Mouse (Mus musculus): Measurements from ENCODE around the gene 4930451I11Rik.

Gene 4930451I11Rik

DNA sequence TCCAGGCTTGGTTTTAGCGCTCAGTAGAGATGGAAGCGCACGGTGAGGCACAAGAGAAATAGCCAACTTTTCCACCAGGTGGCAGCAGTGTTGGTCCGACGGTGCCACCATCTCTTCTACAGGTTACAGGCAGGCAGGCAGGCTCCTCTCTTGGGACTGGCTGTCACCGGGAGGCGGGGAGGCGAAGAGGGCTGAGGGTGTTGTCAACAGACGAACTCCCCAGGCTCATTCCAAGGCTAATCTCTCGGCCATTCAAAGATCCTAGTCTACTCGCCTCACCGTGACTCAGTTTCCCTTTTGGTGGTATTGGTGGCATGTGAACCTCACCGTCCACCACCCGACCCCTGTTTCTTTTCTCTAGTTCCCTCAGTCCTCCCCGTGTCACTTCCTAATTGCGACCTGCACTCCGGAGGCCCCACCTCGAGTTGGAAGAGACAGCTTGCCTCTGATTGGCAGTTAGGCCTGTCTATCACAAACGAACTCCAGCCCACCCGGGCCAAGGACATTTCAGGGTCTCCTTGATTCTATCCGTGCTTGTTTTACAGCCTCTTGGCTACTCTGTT, 678 bp upstream of the 4930451I11Rik start:
- peak; percentile 86 for DNase-seq

- no peak for DNase-seq
Measured at GRCm38 (mm10) chr7:126825952-126826351, 5.5 kb downstream of the 4930451I11Rik start.

- no peak for DNase-seq
Measured at GRCm38 (mm10) chr7:126825403-126825802, 6.0 kb downstream of the 4930451I11Rik start.

DNA sequence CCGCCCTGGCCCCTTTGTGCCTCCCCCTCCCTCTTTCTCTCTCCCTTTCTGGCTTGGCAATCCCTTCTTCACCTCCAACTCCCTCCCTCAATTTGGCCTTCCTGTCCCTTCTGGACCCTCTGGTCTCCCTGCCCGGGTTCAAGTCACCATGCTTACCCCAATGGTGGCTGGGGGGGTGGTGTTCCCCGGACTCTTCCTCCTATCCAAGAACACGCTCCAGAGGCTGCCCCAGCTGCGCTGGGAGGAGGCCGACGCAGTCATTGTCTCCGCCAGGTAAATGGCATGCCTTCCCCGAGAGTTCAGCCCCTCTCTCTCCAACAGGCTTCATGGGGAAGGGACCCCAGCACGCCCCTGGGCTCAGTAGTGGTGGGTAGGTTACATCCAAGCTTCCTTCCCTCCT, 7.5 kb downstream of the 4930451I11Rik start:
- DNase-seq: no peak

GRCm38 (mm10) chr7:126823202-126823711, 8.2 kb downstream of the 4930451I11Rik start:
- no peak for DNase-seq

GRCm38 (mm10) chr7:126822741-126823140, 8.7 kb downstream of the 4930451I11Rik start:
- no peak for DNase-seq

GRCm38 (mm10) chr7:126821835-126822511, 9.5 kb downstream of the 4930451I11Rik start:
- DNase-seq: peak; percentile 89

GRCm38 (mm10) chr7:126818818-126819217, 12.6 kb downstream of the 4930451I11Rik start:
- DNase-seq: no peak

GRCm38 (mm10) chr7:126817595-126817994, 13.8 kb downstream of the 4930451I11Rik start:
- no peak for DNase-seq

DNA sequence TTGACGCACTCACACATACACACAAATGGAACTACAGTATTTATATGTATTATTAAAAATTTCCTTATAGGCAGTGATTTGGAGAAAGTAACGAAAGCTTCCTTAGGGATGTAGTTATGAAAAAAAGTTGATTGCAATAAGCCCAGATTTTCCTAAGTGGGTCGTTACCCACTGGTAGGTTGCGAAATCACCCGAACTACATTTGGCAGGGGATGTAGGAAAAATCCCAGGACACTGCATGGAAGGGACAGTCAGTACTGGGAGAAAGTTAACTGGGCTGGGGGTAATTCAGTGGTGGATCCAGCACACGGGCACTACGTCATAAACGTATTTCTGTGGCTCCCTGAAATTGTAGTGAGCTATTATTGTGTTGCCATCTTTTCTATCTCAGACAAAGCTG, 14.9 kb downstream of the 4930451I11Rik start:
- no peak for DNase-seq

DNA sequence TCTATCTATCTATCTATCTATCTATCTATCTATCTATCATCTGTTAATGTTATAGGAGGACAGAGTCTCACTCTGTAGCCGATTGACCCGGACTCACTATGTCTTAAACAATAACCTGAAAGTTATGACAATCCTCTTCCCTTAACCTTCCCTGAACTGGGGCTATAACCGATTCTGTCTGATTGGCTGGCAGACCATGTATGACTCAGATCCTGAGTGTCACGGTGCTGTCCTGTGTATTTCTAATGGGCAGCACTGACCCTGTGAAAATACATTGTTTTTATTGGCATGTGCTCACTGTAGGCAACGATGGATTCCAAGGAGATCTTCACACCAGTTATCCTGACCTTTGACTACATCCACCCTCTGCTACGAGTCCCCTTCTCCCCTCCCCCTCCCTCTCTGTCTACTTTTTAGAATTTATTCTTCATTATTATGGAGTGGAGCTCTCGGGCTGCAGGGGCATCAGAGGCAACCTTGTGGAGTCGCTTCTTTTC, 15.7 kb downstream of the 4930451I11Rik start:
- DNase-seq: no peak

DNA sequence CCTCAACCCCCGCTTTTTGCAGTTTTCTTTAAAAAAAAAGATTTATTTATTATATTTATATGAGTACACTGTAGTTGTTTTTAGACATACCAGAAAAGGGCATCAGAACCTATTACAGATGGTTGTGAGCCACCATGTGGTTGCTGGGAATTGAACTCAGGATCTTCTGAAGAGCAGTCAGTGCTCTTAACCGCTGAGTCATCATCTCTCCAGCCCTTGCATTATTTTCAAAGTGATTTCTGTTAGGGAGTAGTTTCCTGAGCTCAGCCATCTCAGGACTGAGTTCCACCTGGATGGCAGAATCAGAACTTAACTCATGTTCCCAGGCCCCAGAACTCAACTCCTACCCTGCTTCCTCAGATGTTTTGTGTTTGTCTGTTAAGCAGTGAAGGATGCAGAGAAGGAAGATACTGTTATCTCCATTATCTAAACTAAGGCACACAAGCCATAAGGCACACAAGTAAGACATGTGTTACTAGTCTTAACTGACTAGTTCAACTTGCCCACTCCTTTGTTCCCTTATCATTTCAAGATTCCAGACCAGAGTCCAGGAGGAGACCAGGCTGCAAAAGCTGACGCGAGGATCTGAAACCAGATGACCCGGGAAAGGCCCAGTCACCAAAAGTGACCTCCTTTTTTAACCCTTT, 21.6 kb downstream of the 4930451I11Rik start:
- no peak for DNase-seq

GRCm38 (mm10) chr7:126808703-126809455, 22.6 kb downstream of the 4930451I11Rik start:
- peak; percentile 83 for DNase-seq

GRCm38 (mm10) chr7:126807405-126807804, 24.0 kb downstream of the 4930451I11Rik start:
- no peak for DNase-seq

DNA sequence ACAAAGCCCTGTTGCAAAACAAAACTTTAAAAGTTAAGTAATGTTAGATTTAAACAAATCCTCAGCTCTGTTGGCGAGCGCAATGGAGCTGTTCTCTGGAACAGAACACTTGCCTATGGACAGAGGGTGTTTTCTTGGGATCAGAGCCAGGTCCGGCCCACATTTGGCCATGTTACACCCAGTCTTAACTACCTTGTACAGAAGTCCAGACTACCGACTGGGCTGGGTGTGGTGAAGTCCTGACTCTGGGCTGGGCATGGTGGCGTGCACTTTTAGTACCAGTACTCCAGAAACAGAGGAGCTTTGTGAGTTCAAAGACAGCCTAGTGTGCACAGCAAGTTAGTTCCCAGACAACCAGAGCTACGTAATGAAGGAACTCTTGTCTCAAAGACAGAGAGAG, 24.5 kb downstream of the 4930451I11Rik start:
- DNase-seq: peak; percentile 51

- no peak for DNase-seq
Measured at GRCm38 (mm10) chr7:126803751-126804150, 27.7 kb downstream of the 4930451I11Rik start.

DNA sequence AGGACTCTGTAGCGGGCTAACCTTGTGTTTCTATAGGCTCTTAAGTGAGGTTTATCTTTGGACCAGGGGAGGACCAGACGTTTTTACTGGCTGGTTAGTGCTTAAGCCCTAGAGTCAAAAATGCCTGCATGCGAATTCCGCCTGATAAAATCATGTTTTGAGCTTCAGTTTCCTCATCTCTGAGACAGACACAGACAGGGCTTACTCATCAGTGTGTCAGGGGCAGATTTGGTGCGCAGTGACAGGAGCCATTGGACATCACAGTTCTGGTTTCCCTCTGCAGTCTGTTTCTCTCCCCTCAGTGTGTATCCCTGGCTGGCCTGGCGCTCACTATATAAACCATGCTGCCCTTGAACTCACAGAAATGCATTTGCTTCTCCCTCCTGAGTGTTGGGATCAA, 28.3 kb downstream of the 4930451I11Rik start:
- DNase-seq: no peak

DNA sequence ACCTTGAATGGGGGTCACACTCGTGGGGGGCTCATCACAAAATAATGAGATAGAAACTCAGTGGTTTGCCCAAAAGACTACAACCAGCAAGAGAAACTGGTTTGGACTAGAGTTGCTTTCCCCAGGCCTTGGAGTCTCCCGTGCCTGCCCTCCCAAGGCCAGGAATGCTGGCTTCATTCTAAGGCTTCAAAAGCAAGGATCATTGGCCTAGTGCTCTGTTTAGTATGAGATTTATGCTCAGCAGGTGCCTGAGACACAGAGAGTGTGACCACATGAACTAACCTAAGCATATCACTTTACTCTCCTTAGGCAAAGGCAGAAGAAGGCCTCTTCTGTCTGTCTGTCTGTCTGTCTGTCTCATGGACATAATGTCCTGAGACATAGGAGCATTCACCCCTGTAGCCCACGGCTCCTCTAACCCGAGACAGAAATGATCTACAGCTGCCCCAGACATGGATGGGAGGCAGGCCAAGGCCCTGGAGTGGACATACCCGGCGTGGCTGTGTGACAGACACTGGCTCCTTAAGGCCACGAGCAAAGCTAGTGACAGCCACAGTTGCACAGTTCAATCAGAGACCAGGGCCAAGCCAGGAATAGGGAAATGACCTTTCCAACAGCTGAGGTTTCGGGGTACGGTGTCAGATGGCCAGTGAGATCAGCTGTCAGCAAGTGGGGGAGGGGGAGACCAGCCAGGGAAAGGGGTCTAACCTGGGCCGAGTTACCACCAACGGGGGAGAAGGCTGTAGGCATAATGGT, 29.1 kb downstream of the 4930451I11Rik start:
- no peak for DNase-seq

DNA sequence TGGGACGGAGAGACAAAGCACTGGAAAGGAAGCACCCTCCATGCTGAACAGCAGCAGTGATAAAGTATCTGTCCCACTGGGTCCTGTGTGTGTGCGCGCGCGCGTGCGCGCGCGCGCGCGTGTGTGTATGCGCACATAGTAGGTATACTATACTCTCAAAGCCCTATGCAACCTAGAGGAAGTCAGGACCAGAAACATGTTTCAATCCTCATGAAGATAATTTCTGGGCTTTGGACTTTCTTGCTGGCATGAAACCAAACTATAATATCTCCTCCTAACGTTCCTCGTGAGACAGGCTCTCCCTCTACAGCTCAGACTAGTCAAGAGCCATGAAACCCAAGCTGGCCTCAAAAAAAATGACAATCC, 30.4 kb downstream of the 4930451I11Rik start:
- no peak for DNase-seq

- no peak for DNase-seq
Measured at GRCm38 (mm10) chr7:126800269-126801056, 31.0 kb downstream of the 4930451I11Rik start.

- DNase-seq: no peak
Measured at GRCm38 (mm10) chr7:126799468-126800268, 31.8 kb downstream of the 4930451I11Rik start.
